Mouse (Mus musculus) limb, embryonic 15.5 days (tissue): Measurements from ENCODE around the gene Rho. TPM values are rescaled to one million over a fixed set of nuclear protein-coding genes. Genes with fewer than 3 reads are reported as not detected.

Source experiments
- ATAC-seq: fragments of 200-750 bp; cut with Nextera tagmentation; 2 replicates; pipeline ENCODE4 v1.8.0; 2017; ENCODE audit warnings: low read depth, moderate TSS enrichment; ENCODE audit not compliant: insufficient number of reproducible peaks, low FRiP score, low TSS enrichment
- H3K27ac ChIP-seq: fragments of 300-500 bp; sonication (generic); 2 replicates; pipeline ENCODE4 v1.5.1; 2015; ENCODE audit warnings: moderate library complexity, mild to moderate bottlenecking, inconsistent platforms
- H3K27me3 ChIP-seq: fragments of 300-500 bp; sonication (generic); 2 replicates; pipeline ENCODE4 v1.6.1; 2015; ENCODE audit warnings: inconsistent platforms
- H3K36me3 ChIP-seq: fragments of 300-500 bp; sonication (generic); 2 replicates; pipeline ENCODE4 v1.6.1; 2015; ENCODE audit warnings: inconsistent platforms
- H3K4me1 ChIP-seq: fragments of 300-500 bp; sonication (generic); 2 replicates; pipeline ENCODE4 v1.6.1; 2015; ENCODE audit warnings: inconsistent platforms
- H3K4me2 ChIP-seq: fragments of 300-500 bp; sonication (generic); 2 replicates; pipeline ENCODE4 v1.6.1; 2015; ENCODE audit warnings: mild to moderate bottlenecking, inconsistent platforms
- H3K4me3 ChIP-seq: fragments of 300-500 bp; sonication (generic); 2 replicates; pipeline ENCODE4 v1.5.1; 2015; ENCODE audit warnings: mild to moderate bottlenecking, inconsistent platforms
- H3K9ac ChIP-seq: fragments of 300-500 bp; sonication (generic); 2 replicates; pipeline ENCODE4 v1.6.1; 2015; ENCODE audit warnings: inconsistent platforms
- H3K9me3 ChIP-seq: fragments of 300-500 bp; sonication (generic); 2 replicates; pipeline ENCODE4 v1.6.1; 2016; ENCODE audit warnings: inconsistent platforms
- WGBS: fragments of 180-500 bp; shearing (Covaris S2); methylation state at CpG from one replicate; pipeline ENCODE4 v1.1.7; 2015; 5-methylcytosine and 5-hydroxymethylcytosine counted together
- polyA plus RNA-seq: library from polyadenylated mRNA; unstranded; fragments of >200 nt; fragmentation: Nextera tagmentation; extraction: Ambion mirVana; gene quantifications from 2 replicates; pipeline ENCODE4 v1.2.1, GENCODE M21; 2015

The Rho gene
- polyA plus RNA-seq, 1 experiment from 2014 or later, result 0.12 TPM

DNA sequence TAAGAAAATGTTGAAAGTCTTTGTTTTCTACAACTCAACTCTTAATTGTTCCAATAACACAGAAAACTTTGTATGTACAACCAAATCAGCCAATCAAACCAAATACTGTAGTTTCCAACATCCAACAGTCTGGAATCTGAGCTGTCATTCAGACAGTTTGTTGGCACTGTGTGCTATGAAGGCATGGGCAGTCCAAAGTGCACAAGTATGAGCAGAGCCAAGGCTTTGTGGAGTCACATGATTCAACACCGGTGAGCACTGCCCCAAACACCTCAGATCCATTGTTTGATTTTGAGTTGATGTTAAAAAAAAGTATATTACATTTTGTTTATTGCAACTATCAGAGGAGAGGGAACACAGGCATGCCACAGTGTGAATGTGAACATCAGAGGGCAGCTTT is 9.1 kb downstream of the Rho start:
- Histone ChIP-seq H3K9ac (no peak overlapping the region), H3K4me3 (no peak overlapping the region), H3K27ac (no peak overlapping the region), H3K4me2 (no peak overlapping the region), H3K36me3 (no peaks in the 10 kb centered on the region), H3K9me3 (no peaks in the 10 kb centered on the region), H3K27me3 (no peaks in the 10 kb centered on the region), H3K4me1 (0 out of 2 replicates have a peak, but pooled peaks cover 2% of the 10 kb centered on the region)
- 82% methylated on average over 1 of the region's 1 CpGs for WGBS
- no peak for ATAC-seq

DNA sequence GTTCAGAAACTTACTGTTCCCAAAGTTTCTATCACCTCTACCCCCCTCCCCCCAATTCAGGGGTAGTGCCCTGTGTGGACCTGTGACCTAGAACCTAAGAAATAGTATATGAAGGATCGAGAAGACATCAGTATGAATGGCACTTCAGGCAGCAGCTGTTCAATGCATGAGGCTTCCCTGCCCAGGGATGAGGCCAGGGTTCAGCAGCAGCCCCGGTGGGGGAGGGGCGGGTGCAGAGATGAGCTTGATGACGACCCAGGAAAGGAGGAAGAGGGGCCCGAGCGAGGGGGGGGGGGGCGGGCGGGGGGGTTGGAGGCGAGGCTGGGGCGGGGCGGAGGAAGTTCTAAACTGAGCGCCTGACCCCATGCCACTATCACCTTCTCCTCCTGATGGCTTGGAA is 9.6 kb downstream of the Rho start:
- no peaks in the 10 kb centered on the region for H3K9me3 ChIP-seq
- no peak overlapping the region for H3K27ac ChIP-seq
- ATAC-seq, result no peak
- no peaks in the 10 kb centered on the region for H3K27me3 ChIP-seq
- H3K4me1 ChIP-seq, result 0 out of 2 replicates have a peak, but pooled peaks cover 2% of the 10 kb centered on the region
- H3K36me3 ChIP-seq, result no peaks in the 10 kb centered on the region
- no peak overlapping the region for H3K4me3 ChIP-seq
- 16% methylated on average over 9 of the region's 12 CpGs for WGBS
- H3K9ac ChIP-seq, result no peak overlapping the region
- no peak overlapping the region for H3K4me2 ChIP-seq

DNA sequence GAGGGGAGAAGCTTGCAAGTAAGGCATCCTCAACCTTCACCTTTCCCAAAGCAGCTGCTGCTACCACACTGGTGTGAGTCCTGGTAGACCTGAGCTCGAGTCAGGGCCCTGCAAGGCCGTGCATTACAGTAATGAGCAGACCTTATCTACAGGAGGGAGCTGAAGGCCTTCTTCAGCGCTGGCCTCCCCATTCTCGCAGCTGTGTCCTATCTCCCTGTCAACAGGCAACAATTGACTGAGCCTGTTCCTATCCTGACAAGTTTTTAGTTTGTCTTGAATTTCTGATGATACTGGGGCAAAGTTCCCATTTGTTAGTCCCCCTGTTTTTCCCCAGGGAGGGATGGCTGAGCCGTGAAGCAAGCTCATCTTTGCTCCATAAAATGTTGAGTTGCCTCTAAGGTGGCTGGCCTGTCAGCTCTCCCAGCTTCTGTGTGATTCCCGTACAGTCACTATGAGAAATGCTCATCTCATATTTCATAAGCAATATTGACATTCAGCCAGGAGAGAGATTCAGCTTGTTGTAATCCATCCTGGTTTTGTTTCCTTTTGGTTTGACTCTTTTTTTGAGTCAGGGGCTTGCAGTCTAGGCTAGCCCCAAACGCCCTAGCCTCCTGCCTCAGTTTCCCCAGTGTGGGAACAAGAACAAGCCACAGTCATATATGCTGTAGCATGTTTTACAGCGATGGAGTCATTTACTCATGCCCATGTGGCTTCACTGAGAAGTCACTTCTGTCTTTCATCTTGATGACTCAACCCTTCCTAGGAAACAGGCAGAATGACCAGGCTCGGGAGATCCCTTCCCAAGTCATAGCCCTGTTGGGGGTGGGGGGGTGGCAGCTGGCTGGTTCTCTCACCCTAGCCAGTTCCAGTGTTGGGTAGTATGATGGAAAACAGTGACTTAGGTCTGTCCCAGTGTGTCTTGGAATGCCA is 12.2 kb downstream of the Rho start:
- Histone ChIP-seq H3K9ac (no peak overlapping the region), H3K9me3 (no peaks in the 10 kb centered on the region), H3K27ac (no peak overlapping the region), H3K27me3 (no peaks in the 10 kb centered on the region), H3K36me3 (no peaks in the 10 kb centered on the region), H3K4me1 (0 out of 2 replicates have a peak, but pooled peaks cover 2% of the 10 kb centered on the region), H3K4me2 (no peak overlapping the region), H3K4me3 (no peak overlapping the region)
- 66% methylated on average over 9 of the region's 9 CpGs for WGBS
- ATAC-seq, result no peak

DNA sequence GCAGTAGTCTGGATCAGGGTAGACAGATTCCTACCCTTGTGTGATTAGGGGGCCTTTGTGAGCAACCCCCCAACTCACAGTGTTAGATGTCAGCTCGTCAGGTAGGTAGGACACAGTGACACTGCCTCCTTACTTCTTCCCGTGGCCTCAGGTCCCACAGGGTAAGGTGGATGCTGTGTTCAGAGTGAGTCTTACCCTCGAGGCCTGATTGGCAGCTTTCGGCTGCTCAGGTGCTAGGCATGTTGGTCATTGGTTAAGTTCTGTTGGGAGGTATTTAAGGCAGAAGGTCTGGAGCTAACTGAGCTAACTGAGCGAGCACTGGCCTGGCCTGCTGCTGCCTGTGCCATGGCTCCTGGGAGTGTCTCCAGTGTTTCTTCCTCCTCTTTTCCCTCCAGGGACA is 13.1 kb downstream of the Rho start, which contains the start of gene H1foo:
Gene H1foo (plus strand): TSS at position 301 of the 400 bp plus-strand sequence.
- 74% methylated on average over 5 of the region's 5 CpGs for WGBS
- no peak for ATAC-seq
- H3K27ac ChIP-seq, result no peak within 1 kb of the TSS
- H3K9ac ChIP-seq, result no peak within 1 kb of the TSS
- H3K4me2 ChIP-seq, result no peak within 1 kb of the TSS
- H3K27me3 ChIP-seq, result no peaks in the 10 kb centered on the region
- no peaks in the 10 kb centered on the region for H3K9me3 ChIP-seq
- H3K4me3 ChIP-seq, result no peak within 1 kb of the TSS
- H3K4me1 ChIP-seq, result 0 out of 2 replicates have a peak, but pooled peaks cover 2% of the 10 kb centered on the region
- H3K36me3 ChIP-seq, result no peaks in the 10 kb centered on the region

DNA sequence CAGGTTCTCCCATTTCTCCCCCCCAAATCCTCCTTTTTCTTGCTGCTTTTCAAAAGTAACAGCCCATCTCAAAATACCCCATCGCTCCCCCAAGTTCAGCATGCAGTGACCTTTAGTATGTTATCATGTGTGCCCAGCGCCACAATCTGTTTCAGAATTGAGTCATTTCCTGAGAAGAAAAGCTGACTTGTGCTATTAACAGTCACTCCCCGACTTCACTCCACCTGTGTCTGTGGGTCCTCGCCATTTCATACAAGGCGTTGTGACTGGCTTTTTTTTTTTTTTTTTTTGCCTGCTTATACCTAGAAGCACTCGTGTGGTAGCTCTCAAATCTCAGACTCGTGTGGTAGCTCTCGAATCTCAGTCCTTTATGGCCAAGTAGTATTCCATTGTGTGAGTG is 14.1 kb downstream of the Rho start:
- Histone ChIP-seq H3K27me3 (no peaks in the 10 kb centered on the region), H3K4me3 (no peak overlapping the region), H3K36me3 (no peaks in the 10 kb centered on the region), H3K9me3 (no peaks in the 10 kb centered on the region), H3K4me2 (no peak overlapping the region), H3K27ac (no peak overlapping the region), H3K4me1 (0 out of 2 replicates have a peak, but pooled peaks cover 2% of the 10 kb centered on the region), H3K9ac (no peak overlapping the region)
- ATAC-seq, result no peak
- 86% methylated on average over 8 of the region's 8 CpGs for WGBS

DNA sequence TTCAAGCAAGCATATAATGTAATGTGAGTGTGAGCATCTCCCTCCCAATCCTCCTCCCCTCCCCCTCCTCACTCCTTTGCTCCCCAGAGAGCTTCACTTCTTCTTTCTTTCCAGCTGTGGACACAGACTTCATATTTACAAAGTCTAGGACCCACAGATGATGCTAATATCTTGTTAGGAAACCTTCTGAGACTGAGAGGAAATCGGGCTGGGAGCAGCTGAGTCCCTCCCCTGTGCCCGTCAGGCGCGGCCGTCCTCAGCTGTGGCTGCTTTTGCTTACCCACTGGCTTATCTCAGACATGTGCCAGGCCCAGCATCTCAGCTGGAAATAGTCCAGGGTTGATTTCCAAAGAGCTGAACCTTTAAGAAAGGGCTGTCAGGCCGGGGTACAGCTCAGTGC is 14.8 kb downstream of the Rho start:
- H3K9ac ChIP-seq, result no peak overlapping the region
- no peak for ATAC-seq
- no peak overlapping the region for H3K27ac ChIP-seq
- H3K27me3 ChIP-seq, result no peaks in the 10 kb centered on the region
- H3K4me3 ChIP-seq, result no peak overlapping the region
- no peaks in the 10 kb centered on the region for H3K36me3 ChIP-seq
- H3K9me3 ChIP-seq, result no peaks in the 10 kb centered on the region
- 79% methylated on average over 6 of the region's 6 CpGs for WGBS
- H3K4me1 ChIP-seq, result no peaks in the 10 kb centered on the region
- no peak overlapping the region for H3K4me2 ChIP-seq

DNA sequence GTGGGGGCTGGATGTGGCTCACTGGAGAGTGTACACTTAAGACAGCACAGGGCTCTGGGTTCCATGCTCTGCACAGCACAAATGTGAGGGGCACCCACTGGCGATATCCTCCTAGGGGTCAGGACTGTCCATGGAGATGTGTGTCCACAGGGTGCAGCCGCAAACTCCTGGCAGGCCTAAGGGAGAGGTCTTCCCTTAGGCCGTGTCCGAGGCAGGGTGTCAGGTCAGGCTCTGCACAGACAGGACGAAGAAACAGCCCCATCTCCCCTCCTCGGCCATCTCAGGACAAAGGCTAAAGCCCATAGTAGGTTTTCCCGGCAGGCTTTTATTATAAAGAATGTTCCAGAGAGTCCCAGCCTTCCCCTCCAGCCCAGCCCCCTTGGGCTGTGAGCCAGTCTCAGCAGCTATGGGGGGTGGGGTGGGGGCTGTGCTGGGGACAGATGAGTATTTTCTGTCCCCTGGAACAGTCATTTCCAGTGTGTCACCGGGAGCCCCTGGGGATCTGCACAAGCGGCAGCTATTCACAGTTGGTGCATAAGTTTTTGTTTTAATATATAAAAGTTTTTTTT is 23.0 kb downstream of the Rho start:
- ATAC-seq, result no peak
- peaks cover 52% of the 10 kb centered on the region for H3K4me1 ChIP-seq

DNA sequence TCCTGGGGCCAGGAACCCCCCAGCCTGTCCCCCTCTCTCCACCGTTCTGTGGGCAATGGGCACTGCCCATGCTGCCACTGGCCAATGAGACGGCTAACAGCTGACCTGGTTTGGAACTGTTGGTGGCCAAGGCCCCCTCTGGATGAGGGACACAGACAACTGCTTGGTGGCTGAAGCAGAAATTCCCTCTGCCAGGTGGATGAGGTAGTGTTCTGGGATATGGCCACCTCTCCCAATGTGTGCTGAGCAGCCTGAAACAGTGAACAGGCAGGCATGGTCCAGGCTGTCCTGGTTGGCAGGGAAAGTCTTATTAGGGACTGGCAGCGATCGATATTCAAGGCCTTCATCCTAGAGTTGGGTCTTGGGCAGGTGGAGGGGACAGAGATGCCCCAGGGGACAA is 23.6 kb downstream of the Rho start:
- Histone ChIP-seq H3K4me1 (peaks cover 53% of the 10 kb centered on the region), H3K4me3 (no peak overlapping the region), H3K36me3 (no peaks in the 10 kb centered on the region), H3K27ac (0 out of 2 replicates have a peak overlapping the region, but pooled peaks have one; percentile 11), H3K9me3 (no peaks in the 10 kb centered on the region), H3K9ac (no peak overlapping the region), H3K4me2 (no peak overlapping the region), H3K27me3 (no peaks in the 10 kb centered on the region)
- no peak for ATAC-seq
- 81% methylated on average over 4 of the region's 4 CpGs for whole genome bisulfite sequencing

More for the DNA sequence above, 23.0 kb downstream of the Rho start:
- no peak overlapping the region for H3K4me2 ChIP-seq
- no peaks in the 10 kb centered on the region for H3K9me3 ChIP-seq
- H3K36me3 ChIP-seq, result no peaks in the 10 kb centered on the region
- WGBS, result 76% methylated on average over 9 of the region's 9 CpGs
- H3K4me3 ChIP-seq, result no peak overlapping the region
- H3K27me3 ChIP-seq, result no peaks in the 10 kb centered on the region
- H3K27ac ChIP-seq, result 0 out of 2 replicates have a peak overlapping the region, but pooled peaks have one; percentile 38
- no peak overlapping the region for H3K9ac ChIP-seq

DNA sequence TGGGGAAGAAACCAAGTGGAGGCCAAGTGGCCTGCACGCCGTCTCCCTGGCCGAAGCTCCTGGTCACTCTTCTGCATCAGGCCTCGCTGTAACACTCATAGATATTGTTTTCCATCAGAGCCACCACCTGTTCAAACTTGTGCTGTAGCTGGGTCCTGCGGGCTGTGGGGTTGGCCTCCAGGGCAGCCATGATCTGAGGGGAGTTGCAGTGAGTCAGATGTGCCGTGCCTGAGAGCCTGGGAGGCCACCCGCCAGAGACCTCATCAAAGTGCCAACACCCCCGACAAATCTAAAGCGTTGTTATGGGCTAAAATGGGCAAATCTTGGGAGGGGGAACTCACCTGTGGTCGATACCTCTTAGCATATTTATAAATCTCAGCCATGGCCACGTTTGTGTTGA is 24.1 kb downstream of the Rho start:
- H3K27me3 ChIP-seq, result no peaks in the 10 kb centered on the region
- no peak overlapping the region for H3K4me2 ChIP-seq
- peaks cover 57% of the 10 kb centered on the region for H3K4me1 ChIP-seq
- H3K36me3 ChIP-seq, result no peaks in the 10 kb centered on the region
- 68% methylated on average over 11 of the region's 11 CpGs for WGBS
- no peak overlapping the region for H3K4me3 ChIP-seq
- ATAC-seq, result no peak
- no peak overlapping the region for H3K9ac ChIP-seq
- no peak overlapping the region for H3K27ac ChIP-seq
- H3K9me3 ChIP-seq, result no peaks in the 10 kb centered on the region

DNA sequence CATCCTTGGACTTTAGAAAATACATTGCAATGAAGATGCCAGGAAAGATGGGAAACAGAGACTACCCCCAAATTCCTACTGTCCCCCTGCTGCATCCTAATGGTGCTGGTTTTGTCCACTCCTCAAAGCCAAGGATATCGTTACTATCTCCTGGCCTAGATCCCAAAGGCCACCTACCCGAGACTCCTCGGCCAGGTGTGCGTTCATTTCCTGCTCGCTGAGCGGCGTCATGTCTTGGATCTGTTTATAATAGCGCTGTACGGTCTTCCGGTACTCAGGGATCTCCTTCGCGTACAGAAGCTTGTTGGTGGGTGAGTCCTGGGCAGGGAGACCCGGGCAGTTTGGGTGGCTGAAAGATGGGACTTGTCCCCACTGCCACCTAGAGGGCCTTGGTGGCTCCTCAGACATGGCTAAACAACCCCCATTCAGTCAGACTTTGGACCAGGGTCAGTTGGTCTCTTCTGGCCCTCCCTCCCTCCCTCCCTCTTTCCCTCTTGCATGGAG is 24.9 kb downstream of the Rho start:
- peaks cover 62% of the 10 kb centered on the region for H3K4me1 ChIP-seq
- H3K27me3 ChIP-seq, result no peaks in the 10 kb centered on the region
- no peak overlapping the region for H3K9ac ChIP-seq
- WGBS, result 74% methylated on average over 13 of the region's 13 CpGs
- H3K27ac ChIP-seq, result 0 out of 2 replicates have a peak overlapping the region, but pooled peaks have one; percentile 59
- H3K9me3 ChIP-seq, result no peaks in the 10 kb centered on the region
- no peak overlapping the region for H3K4me3 ChIP-seq
- H3K4me2 ChIP-seq, result no peak overlapping the region
- no peak for ATAC-seq
- H3K36me3 ChIP-seq, result no peaks in the 10 kb centered on the region

DNA sequence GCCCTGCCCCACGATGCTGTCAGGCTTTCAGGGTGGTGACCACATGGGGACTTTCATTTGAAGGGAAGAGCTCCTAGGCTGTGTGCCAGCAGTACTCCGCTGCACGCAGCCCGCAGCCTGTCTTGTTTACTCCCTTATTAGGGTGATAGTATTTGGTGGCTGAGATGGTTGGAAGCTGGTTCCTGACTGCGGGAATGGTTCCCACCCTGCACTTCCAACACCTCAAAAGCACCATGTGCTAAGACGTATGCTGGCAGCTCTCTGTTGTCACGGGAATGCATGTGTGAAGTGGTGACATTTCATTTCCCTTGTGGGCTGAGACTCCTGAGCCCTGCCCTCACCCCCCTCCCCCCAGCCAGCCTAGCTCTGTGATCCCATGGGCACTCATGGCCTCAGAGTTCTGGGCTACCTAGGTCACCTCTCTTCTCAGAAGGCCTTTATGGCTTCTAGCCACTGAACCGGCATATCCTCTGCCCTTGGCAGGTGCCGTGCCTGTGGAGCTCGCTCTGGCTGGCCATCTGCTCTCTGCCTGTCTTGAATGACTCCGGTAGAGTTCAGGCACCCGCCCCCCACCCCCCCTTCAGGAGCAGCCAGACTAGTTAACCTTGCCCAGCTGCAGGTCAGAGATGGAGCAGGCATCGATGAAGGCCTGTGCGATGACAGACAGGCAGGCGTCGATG is 25.5 kb downstream of the Rho start:
- Histone ChIP-seq H3K4me1 (peaks cover 63% of the 10 kb centered on the region), H3K27ac (peak overlapping the region; percentile 59), H3K4me2 (no peak overlapping the region), H3K9me3 (no peaks in the 10 kb centered on the region), H3K27me3 (no peaks in the 10 kb centered on the region), H3K9ac (no peak overlapping the region), H3K4me3 (no peak overlapping the region), H3K36me3 (no peaks in the 10 kb centered on the region)
- WGBS, result 27% methylated on average over 15 of the region's 16 CpGs
- ATAC-seq, result no peak
